Mouse (Mus musculus) brain, adult 2 months (tissue): ENCODE results near the gene Gemin6.
"Not testable (repeated sequence)": the region's sequence is repeated elsewhere in the genome, so short reads cannot be mapped to it uniquely, and the experiment has no call there.

Experiments
- DNase-seq: peaks from one replicate; pipeline ENCODE4 v3.0.0; 2011; ENCODE audit warnings: low read depth, low spot score

The Gemin6 gene

DNA sequence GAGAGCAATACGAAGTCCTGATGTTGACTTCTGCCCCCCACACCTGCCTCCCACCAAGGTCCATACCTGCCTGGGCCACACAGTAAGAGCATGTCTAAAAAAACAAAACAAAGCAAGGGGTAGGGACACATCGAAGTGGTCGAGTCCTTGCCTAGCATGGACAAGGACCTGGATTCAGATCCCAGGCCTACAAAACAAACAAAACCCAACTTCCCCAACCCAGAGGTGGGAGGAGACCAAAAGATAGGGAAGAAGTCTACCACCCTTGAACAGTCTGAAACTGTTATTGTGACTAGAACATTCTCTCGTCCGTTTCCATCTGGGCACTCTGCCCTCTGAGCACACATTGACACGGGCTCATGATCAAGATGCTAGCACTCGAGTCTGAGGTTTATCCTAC, 10.1 kb downstream of the Gemin6 start:
- DNase-seq: no peak

- peak; percentile 40 for DNase-seq
Measured at GRCm38 (mm10) chr17:80235477-80235876, 11.2 kb downstream of the Gemin6 start.

DNA sequence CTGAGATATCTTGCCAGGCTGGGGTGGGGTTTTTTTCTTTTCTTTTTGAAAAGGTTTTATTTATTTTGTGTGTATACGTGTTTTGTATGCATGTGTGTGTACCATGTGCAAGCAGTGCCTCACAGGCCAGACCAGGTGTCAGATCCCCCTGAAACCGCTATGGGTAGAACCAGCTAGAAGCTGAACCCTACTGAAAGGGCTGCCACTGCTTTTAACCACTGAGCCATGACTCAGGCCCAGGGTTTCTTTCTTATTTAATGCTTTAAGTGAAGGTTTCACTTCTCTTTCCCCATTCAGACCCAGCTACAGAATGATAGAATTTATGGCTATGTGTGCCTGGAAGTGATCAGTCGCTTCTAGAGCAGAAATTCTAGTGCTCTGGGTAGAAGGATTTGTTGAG, 12.6 kb downstream of the Gemin6 start:
- DNase-seq: no peak

GRCm38 (mm10) chr17:80237475-80237874, 13.2 kb downstream of the Gemin6 start:
- DNase-seq: no peak

DNA sequence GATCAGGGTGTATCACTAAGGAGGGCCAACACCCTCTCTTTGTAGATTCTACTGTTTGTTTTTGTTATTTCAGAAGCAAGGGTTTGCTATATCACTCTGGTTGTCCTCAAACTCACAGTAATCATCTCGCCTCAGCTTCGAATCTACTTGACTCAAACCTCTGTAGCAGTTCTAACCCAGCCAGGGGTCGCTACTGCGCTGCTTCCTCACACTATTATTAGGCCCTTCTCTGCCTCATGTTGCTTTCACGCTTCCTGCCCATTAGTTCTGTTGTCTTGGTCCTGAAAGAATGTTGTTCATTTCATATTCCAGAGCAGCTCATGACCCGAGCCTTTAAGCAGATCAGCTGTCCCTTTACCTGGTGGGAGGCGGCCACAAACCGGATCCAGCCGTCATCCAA, 17.4 kb downstream of the Gemin6 start:
- DNase-seq: no peak

DNA sequence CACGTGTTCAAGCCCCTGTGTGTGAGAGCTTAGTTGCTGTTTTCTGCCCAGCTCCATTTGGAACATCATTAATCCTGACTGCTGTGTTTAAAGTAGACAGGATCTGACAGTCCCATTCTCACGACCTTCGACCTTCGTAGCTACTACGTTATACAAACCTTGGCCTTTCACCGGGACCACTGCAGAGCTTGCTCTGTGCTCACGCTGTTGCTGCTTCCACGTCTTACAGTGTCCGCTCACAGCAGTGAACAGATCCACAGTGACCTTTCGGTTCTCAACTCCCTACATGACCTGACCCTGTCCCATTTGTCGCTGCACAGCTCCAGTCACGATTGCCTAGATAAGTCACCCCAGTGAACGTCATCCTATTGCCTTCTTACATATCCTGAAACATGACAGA, 18.9 kb downstream of the Gemin6 start:
- DNase-seq: no peak

DNA sequence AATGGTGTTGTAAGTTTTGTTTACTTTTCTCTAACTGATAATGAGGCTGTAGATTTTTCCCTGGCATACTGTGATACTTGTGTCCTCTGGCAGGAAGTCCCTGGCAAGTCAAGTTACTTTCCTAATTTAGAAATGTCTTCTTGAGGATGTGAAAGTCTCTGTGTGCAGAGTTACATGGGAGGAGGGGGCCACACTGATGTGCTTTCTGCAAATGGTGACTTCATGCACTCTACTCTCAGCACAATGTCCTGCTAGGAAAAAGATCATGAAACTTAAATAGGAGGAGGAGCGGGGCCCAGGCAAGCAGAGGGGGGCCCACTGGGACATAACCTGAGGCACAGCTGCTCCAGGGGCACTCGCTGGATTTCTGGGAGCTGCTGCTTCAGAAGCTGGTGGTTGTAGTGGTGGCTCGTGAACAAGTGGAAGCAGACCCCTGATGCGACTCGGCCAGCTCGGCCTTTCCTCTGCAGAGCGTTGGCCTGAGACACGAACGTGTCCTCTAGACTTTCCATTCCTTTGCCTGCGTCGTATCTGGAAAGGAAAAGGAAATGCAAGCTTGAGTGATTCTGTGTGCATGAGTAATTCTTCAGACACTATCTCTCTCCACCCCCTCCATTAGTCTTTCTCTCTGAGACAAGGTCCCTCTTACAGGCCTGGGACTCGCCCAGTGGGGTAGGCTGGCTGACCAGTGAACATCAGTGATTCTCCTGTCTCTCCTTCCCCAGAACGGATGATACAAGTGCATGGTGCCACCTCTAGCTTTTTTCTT, 28.7 kb downstream of the Gemin6 start:
- DNase-seq: no peak

DNA sequence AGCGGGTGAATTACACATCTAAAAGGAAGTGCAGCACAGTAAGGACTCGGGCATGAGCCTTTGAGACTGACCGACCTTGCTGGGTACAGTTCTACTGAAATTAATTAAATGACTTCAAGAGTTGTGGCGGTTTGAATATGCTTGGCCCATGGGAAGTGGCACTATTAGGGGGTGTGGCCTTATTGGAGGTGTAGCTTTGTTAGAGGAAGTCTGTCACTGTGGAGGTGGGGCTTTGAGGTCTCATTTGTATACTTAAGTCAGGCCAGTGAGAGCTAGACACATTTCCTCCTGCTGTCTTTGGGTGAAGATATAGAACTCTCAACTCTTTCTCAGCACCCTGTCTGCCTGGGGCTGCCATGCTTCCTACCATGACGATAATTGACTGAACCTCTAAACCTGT, 30.2 kb downstream of the Gemin6 start:
- no peak for DNase-seq

DNA sequence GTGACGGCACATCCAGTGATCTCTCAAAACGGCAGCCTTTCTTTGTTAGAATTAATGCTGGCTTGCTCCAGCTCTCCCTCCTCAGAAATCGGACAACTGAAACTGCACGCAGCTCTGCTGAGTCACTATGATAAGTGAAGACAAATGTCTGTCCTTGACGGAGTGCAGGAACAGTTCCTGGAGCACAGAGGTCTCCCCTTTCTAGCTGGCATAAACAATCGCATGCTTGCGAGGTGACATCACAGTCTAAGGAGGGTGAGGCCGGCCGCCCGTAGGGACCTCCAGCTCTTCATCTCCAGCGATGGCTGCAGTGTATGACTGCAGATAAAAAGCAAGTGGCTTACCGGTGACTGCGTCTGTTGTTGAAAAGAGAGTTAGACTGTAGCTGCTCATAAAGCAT, 31.0 kb downstream of the Gemin6 start:
- DNase-seq: peak; percentile 29

- peak; percentile 74 for DNase-seq
Measured at GRCm38 (mm10) chr17:80267065-80267464, 42.8 kb downstream of the Gemin6 start.

GRCm38 (mm10) chr17:80268151-80268550, 43.9 kb downstream of the Gemin6 start:
- no peak for DNase-seq

DNA sequence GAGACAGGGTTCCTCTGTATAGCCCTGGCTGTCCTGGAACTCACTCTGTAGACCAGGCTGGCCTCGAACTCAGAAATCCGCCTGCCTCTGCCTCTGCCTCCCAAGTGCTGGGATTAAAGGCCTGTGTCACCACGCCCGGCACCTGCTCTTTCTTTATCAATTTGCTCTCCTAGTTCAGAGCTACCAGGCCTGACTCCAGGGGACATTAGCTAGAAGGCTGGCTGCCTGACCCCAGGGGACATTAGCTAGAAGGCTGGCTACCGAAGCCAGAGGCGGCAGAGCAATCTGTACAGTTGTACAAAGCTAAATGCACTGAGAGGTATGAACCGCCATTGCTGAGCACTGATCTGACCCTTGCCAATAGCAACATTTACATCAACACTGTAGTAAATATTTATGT, 46.4 kb downstream of the Gemin6 start:
- not testable (repeated sequence) for DNase-seq
